Mouse (Mus musculus): ENCODE results near the gene Wdr89.

Wdr89 gene

DNA sequence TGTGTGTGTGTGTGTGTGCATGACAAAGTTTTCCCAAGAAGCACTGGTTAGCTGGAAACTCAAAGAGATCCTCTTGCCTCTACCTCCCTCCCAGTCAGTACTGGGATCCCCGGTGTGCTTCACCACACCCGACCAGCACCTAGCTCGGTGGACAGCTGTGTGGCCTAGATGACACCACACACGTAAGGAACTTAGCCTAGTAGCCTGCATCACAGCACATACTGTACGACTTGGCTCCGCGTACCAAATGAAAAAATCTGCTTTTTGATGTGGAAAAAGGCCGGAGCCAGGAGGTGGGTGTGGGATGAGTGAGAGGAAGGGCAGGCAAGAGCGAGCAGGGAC, 450 bp downstream of the Wdr89 start:
- no peak for DNase-seq (ENCODE audit: low read depth, low spot score)

DNA sequence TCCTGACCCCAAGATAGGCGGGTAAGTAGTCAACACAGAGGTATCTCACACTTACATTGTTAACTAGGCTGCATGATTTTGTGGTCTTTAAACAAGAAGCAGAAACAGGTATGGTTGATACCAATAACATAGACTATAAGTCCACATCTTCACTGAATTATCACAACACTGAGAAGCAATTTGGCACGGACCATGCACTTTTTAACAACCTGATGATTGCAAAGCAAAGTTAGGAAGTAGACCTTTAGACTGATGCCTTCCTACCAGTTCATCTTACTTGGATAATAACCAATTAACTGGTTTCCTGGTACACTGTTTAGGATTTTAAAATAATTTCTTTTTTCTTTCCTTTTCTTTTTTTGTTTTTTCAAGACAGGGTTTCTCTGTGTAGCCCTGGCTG, 1.1 kb downstream of the Wdr89 start:
- DNase-seq (ENCODE audit: low read depth, low spot score) = no peak

DNA sequence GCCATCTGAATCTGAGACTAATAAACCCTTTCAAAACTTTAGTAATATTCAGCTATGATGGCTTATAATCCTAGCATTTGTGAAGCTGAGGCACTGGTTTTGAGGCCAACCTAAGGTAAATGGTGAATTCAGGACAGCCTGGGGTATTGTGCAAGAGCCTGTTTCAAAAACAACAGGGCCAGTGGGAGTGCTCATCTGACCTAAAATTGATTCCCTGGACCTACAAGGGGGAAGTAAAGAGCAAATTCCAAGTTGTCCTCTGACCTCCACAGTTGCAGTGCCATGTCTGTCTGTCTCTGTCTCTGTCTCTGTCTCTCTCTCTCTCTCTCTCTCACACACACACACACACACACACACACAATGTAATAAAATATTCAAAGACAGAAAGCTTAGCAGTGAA, 2.4 kb downstream of the Wdr89 start:
- DNase-seq (ENCODE audit: low read depth, low spot score) = no peak

DNA sequence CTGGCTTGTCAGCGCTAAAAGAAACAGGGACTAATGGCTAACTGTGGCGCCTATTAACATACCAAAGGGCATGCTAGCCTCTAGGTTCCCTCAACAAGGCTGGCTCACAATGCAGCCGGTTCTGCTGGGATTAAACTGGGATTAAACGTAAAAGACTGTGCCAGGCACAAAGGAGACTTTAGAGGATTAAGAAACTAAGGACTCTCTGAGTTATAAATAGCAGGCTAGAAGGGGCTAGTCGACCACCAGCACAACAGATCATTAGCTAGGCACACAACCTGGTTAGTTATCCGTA, 4.9 kb downstream of the Wdr89 start:
- DNase-seq (ENCODE audit: low read depth, low spot score) = no peak

DNA sequence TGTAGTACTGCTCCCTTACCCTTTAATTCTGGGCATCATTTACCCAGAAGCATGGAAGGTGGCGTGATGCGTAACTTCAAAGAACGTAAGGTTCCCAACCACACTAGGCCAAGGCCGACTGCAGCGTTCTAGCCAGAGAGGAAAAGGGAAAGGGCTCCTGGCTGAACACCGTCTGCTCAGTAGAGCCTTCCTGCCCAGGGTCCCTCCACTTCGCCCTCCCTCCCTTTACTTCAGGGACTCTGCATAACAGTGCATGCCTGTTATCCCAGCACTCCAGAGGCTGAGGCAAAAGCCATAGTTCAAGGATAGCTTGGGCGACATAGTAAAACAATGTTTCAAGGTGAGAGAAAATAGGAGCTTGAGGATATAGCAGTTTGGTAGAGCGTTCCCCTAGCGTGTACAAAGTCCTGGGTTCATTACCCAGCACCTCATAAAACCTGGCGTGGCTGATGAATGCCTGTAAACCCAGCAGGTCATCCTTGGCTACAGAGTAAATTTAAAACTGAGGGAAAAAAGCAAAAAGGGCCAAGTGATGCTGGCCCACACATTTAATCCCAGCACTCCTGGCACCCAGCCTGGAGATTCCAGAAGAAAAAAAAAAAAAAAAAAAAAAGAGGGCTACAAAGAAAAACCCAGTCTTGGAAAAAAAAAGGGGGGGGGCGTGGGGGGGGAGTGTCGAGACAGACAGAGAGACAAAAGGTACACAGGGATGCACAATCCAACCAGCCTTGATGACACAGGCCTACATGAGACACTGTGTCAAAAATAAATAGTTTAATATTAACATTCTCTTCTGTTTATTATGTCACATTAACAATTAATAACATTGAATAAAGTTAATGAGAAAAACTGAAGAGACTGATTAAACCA, 5.5 kb downstream of the Wdr89 start:
- no peak for DNase-seq (ENCODE audit: low read depth, low spot score)

DNA sequence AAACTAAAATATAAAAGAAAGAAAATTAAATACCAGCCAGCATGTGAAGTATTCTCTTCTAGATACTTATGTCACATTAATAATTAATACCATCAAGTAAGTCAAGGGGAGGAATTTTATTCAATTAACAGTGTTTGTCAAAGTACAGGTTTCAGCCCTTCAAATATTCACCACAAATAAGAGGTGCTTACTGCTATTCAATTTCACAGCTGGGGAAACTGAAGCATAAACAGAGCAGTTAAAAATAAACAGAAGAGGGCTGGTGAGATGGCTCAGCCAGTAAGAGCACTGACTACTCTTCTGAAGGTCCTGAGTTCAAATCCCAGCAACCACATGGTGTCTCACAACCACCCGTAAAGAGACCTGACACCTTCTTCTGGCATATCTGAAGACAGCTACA, 7.0 kb downstream of the Wdr89 start:
- no peak for DNase-seq (ENCODE audit: low read depth, low spot score)

- no peak for DNase-seq (ENCODE audit: low read depth, low spot score)
Measured at GRCm38 (mm10) chr12:75658403-75658802, 10.9 kb downstream of the Wdr89 start.

GRCm38 (mm10) chr12:75656580-75656979, 12.8 kb downstream of the Wdr89 start:
- DNase-seq (ENCODE audit: low read depth, low spot score) = no peak

- no peak for DNase-seq (ENCODE audit: low read depth, low spot score)
Measured at GRCm38 (mm10) chr12:75654247-75654801, 15.0 kb downstream of the Wdr89 start.

- DNase-seq (ENCODE audit: low read depth, low spot score) = no peak
Measured at GRCm38 (mm10) chr12:75649706-75650093, 19.6 kb downstream of the Wdr89 start.

GRCm38 (mm10) chr12:75649058-75649705, 20.2 kb downstream of the Wdr89 start:
- DNase-seq (ENCODE audit: low read depth, low spot score) = no peak

GRCm38 (mm10) chr12:75648281-75648680, 21.1 kb downstream of the Wdr89 start:
- DNase-seq (ENCODE audit: low read depth, low spot score) = no peak

DNA sequence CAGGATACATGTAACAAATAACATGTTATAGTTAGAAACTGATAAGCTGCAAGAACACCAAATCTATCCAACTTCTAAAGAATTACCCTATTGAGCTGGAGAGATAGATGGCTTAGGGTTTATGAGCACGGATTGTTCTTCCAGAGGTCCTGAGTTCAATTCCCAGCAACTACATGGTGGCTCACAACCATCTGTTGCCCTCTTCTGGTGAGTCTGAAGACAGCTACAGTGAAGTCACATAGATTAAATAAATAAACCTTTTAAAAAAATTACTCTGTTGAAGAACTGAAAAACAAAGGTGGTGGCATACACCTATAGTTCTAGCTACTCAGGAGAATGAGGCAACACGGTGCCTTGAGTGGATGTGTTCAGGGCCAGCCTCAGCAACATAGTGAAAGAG, 21.7 kb downstream of the Wdr89 start:
- no peak for DNase-seq (ENCODE audit: low read depth, low spot score)

- DNase-seq (ENCODE audit: low read depth, low spot score) = no peak
Measured at GRCm38 (mm10) chr12:75645780-75646179, 23.6 kb downstream of the Wdr89 start.

DNA sequence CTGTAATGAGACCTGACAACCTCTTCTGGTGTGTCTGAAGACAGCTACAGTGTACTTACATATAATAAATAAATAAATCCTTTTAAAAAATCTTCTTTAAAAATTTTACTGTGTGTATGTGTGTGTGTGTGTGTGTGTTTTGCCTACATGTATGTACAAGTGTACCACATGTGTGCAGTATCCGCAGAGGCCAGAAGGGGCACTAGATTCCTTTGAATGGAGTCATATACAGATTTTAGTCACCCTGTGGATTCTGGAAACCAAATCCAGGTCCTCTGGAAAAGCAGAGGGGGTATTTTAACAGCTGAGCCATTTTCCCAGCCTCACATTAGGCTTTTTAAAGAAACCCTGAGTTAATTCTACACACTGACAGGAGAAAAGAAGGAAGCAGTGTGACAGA, 27.6 kb downstream of the Wdr89 start:
- no peak for DNase-seq (ENCODE audit: low read depth, low spot score)

- DNase-seq (ENCODE audit: low read depth, low spot score) = no peak
Measured at GRCm38 (mm10) chr12:75638345-75638744, 31.0 kb downstream of the Wdr89 start.

DNA sequence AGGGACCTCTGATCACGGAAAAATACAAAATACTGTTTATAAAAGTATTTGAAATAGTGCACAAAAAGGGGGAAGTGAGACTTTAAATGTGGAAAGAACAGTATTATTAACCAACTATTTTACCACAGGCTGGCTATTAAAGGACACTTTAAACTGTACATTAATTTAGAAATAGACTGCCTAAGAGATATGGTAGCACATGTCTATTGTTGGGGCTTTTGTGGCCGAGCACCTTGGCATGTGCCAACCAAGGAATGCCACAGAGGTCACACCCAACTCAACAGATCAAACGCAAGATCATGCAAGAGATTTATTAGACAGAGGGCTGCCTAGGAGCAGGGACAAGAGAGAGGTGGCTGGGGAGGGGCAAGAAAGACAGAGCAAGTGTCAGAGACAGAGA, 32.2 kb downstream of the Wdr89 start:
- DNase-seq (ENCODE audit: low read depth, low spot score) = no peak

DNA sequence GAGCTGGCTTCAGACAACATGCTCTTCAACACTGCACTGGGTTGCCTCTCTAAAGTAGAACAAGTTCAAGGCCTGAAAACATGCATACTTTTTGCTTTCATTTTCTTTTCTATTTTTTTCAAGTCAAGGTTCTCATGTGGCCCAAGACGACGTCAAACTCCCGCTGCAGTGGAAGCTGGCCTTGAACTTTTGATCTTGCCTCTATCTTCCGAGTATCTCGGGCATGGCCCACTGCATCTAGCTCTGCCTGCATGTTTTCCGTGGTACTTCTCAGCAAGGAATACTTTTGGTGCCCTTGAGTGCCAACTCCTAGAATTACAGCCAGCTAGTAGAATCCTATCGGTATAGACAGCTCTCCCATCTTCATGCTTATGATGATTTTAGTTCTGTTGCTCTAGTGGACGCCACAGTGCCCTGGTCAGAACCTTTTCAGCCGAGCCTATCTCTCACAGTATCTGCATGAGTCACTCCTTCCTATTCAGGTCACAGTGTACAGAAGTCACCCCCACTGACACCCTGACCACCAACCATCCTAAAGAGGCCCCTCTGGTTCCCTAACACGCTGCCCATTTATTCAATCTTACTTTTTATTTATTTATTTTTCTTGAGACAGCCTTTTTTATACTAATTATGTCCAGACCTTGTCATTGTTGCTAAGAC, 33.4 kb downstream of the Wdr89 start:
- no peak for DNase-seq (ENCODE audit: low read depth, low spot score)

GRCm38 (mm10) chr12:75629618-75630017, 39.7 kb downstream of the Wdr89 start:
- DNase-seq (ENCODE audit: low read depth, low spot score) = no peak

DNA sequence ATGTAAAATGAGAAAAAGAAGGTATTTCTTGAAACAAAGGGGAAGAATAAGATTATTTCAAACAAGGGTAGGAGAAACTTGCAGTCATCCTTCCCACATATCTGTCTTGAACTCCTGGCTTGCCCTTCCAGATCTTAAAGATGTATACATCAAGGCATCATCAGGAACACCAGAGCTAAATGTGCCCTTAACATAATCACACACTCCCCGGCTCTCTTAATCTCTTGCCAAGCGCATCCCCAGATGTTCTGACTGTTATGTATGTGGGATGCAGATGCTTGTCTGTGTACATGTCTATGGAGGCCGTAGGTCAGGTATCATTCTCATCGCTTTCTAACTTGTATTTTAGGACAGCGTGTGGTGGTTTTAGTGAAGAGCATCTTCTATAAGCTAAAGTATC, 46.0 kb downstream of the Wdr89 start:
- no peak for DNase-seq (ENCODE audit: low read depth, low spot score)

- no peak for DNase-seq (ENCODE audit: low read depth, low spot score)
Measured at GRCm38 (mm10) chr12:75622835-75623234, 46.5 kb downstream of the Wdr89 start.

- DNase-seq (ENCODE audit: low read depth, low spot score) = no peak
Measured at GRCm38 (mm10) chr12:75616841-75617240, 52.5 kb downstream of the Wdr89 start.

Data from embryo, embryonic 11.5 days (tissue).